Mouse (Mus musculus) myocyte (in vitro differentiated cells): ENCODE measurements around the gene Asb15. TPM values are rescaled to one million over a fixed set of nuclear protein-coding genes. Genes with fewer than 3 reads are reported as not detected.

Experiments used
- H3K27me3 ChIP-seq: one replicate; pipeline ENCODE4 v1.6.1; 2011; ENCODE audit not compliant: control insufficient read depth, insufficient read depth, insufficient read length
- H3K36me3 ChIP-seq: one replicate; pipeline ENCODE4 v1.6.1; 2011; ENCODE audit not compliant: control insufficient read depth, insufficient read depth
- H3K4me2 ChIP-seq: one replicate; pipeline ENCODE4 v1.6.1; 2011; ENCODE audit warnings: low read depth, control low read depth
- H3K4me3 ChIP-seq: one replicate; pipeline ENCODE4 v1.5.1; 2011; ENCODE audit warnings: mild to moderate bottlenecking, control low read depth, moderate library complexity
- H3K79me2 ChIP-seq: one replicate; pipeline ENCODE4 v1.6.1; 2011; ENCODE audit not compliant: control insufficient read depth, insufficient read depth
- H3ac ChIP-seq: one replicate; pipeline ENCODE4 v1.6.1; 2011; ENCODE audit not compliant: control insufficient read depth, insufficient read length
- CEBPB ChIP-seq: IDR thresholded peaks from 2 replicates; pipeline ENCODE4 v1.6.1; 2011; ENCODE audit warnings: mild to moderate bottlenecking, moderate library complexity; ENCODE audit not compliant: poor library complexity, insufficient read depth, severe bottlenecking
- E2F4 ChIP-seq: IDR thresholded peaks from one replicate; pipeline ENCODE4 v1.6.1; 2011; ENCODE audit warnings: mild to moderate bottlenecking, control low read depth, moderate library complexity; ENCODE audit not compliant: insufficient read depth
- MAX ChIP-seq: IDR thresholded peaks from one replicate; pipeline ENCODE4 v1.6.1; 2011; ENCODE audit warnings: low read depth, mild to moderate bottlenecking, control low read depth
- MYOD1 ChIP-seq, 3 experiments: IDR thresholded peaks; one replicate each; pipeline ENCODE4 v1.6.1; 2011; ENCODE audit warnings: control low read depth in 2 of 3, low read depth in 2 of 3, mild to moderate bottlenecking in 2 of 3, moderate library complexity in 1 of 3; ENCODE audit not compliant: insufficient read length in 2 of 3, control insufficient read depth in 1 of 3
- MYOG ChIP-seq, 3 experiments: IDR thresholded peaks; one replicate each; pipeline ENCODE4 v1.6.1; 2011; ENCODE audit warnings: control low read depth in 2 of 3, low read depth in 2 of 3, mild to moderate bottlenecking in 2 of 3; ENCODE audit not compliant: insufficient read length in 2 of 3, control insufficient read depth in 1 of 3, insufficient read depth in 1 of 3
- POLR2A ChIP-seq: IDR thresholded peaks from one replicate; pipeline ENCODE4 v1.6.1; 2011; ENCODE audit warnings: low read depth, mild to moderate bottlenecking, control low read depth, moderate library complexity; ENCODE audit not compliant: insufficient read length
- POLR2AphosphoS2 ChIP-seq: IDR thresholded peaks from one replicate; pipeline ENCODE4 v1.6.1; 2011; ENCODE audit warnings: low read depth, control low read depth; ENCODE audit not compliant: insufficient read length
- REST ChIP-seq: IDR thresholded peaks from one replicate; pipeline ENCODE4 v1.6.1; 2011; ENCODE audit warnings: mild to moderate bottlenecking, control low read depth, moderate library complexity; ENCODE audit not compliant: insufficient read depth, insufficient read length
- SRF ChIP-seq: IDR thresholded peaks from one replicate; pipeline ENCODE4 v1.6.1; 2011; ENCODE audit warnings: low read depth; ENCODE audit not compliant: control insufficient read depth, insufficient read length
- TCF12 ChIP-seq: IDR thresholded peaks from one replicate; pipeline ENCODE4 v1.6.1; 2011; ENCODE audit warnings: mild to moderate bottlenecking, control low read depth; ENCODE audit not compliant: poor library complexity, insufficient read depth, severe bottlenecking
- TCF3 ChIP-seq: IDR thresholded peaks from one replicate; pipeline ENCODE4 v1.6.1; 2011; ENCODE audit warnings: low read depth, control low read depth; ENCODE audit not compliant: insufficient read length
- USF1 ChIP-seq: IDR thresholded peaks from one replicate; pipeline ENCODE4 v1.6.1; 2011; ENCODE audit warnings: low read depth, mild to moderate bottlenecking, control low read depth, moderate library complexity
- polyA plus RNA-seq: library from polyadenylated mRNA; unstranded; fragments of >200 nt; fragmentation: generic; extraction: Trizol; gene quantifications from one replicate; pipeline ENCODE4 v1.2.1, GENCODE M21; 2012; ENCODE audit warnings: missing spikeins

Gene Asb15
- polyA plus RNA-seq, 1 experiment = 0.16 TPM

GRCm38 (mm10) chr6:24585431-24586310, 57.7 kb downstream of the Asb15 start:
- Histone ChIP-seq H3K4me2 (peak overlapping the region; percentile 56), H3ac (no peak overlapping the region), H3K79me2 (no peaks in the 10 kb centered on the region), H3K27me3 (no peaks in the 10 kb centered on the region), H3K4me3 (no peak overlapping the region), H3K36me3 (no peaks in the 10 kb centered on the region)
- TF ChIP-seq SRF (no peak), REST (no peak), MAX (no peak)

- Histone ChIP-seq H3K36me3 (no peaks in the 10 kb centered on the region), H3ac (no peak overlapping the region), H3K4me2 (peak overlapping the region; percentile 56), H3K79me2 (no peaks in the 10 kb centered on the region), H3K4me3 (no peak overlapping the region), H3K27me3 (no peaks in the 10 kb centered on the region)
- TF ChIP-seq TCF12 (peak; percentile 52), MYOG (IDR thresholded peaks at IDR 0.05; ENCODE audit: control insufficient read depth in 1 of 3, insufficient read depth in 1 of 3, insufficient read length in 2 of 3, low read depth in 2 of 3) (peak in 2 of 3 experiments; percentile 90 to 92), MYOD1 (IDR thresholded peaks at IDR 0.05; ENCODE audit: control insufficient read depth in 1 of 3, insufficient read length in 2 of 3, low read depth in 2 of 3) (peak; percentile 63 to 81 (median 79)), SRF (no peak), E2F4 (no peak)
Measured at GRCm38 (mm10) chr6:24586885-24587284, 58.9 kb downstream of the Asb15 start.

- H3ac ChIP-seq = no peak overlapping the region
- TF ChIP-seq USF1 = no peak
- TF ChIP-seq E2F4 = no peak
- no peak for TF ChIP-seq TCF12
- no peak for TF ChIP-seq CEBPB
- no peak for TF ChIP-seq MYOD1 (IDR thresholded peaks at IDR 0.05; ENCODE audit: control insufficient read depth in 1 of 3, insufficient read length in 2 of 3, low read depth in 2 of 3)
- no peak for TF ChIP-seq POLR2A
- no peak for TF ChIP-seq MAX
- TF ChIP-seq POLR2AphosphoS2 = no peak
- no peak for TF ChIP-seq TCF3
- TF ChIP-seq SRF = no peak
- TF ChIP-seq MYOG (IDR thresholded peaks at IDR 0.05; ENCODE audit: control insufficient read depth in 1 of 3, insufficient read depth in 1 of 3, insufficient read length in 2 of 3, low read depth in 2 of 3) = no peak
- H3K4me3 ChIP-seq = no peak overlapping the region
- H3K79me2 ChIP-seq = no peaks in the 10 kb centered on the region
- H3K36me3 ChIP-seq = no peaks in the 10 kb centered on the region
- no peaks in the 10 kb centered on the region for H3K27me3 ChIP-seq
- no peak overlapping the region for H3K4me2 ChIP-seq
Measured at GRCm38 (mm10) chr6:24590282-24590681, 62.3 kb downstream of the Asb15 start.

- no peaks in the 10 kb centered on the region for H3K79me2 ChIP-seq
- no peak overlapping the region for H3K4me3 ChIP-seq
- no peak overlapping the region for H3ac ChIP-seq
- H3K27me3 ChIP-seq = no peaks in the 10 kb centered on the region
- H3K4me2 ChIP-seq = no peak overlapping the region
- TF ChIP-seq MYOG (IDR thresholded peaks at IDR 0.05; ENCODE audit: control insufficient read depth in 1 of 3, insufficient read depth in 1 of 3, insufficient read length in 2 of 3, low read depth in 2 of 3) (peak in 1 of 3 experiments; percentile 72), E2F4 (no peak), MYOD1 (IDR thresholded peaks at IDR 0.05; ENCODE audit: control insufficient read depth in 1 of 3, insufficient read length in 2 of 3, low read depth in 2 of 3) (peak in 1 of 3 experiments; percentile 46), REST (no peak)
- H3K36me3 ChIP-seq = no peaks in the 10 kb centered on the region
Measured at GRCm38 (mm10) chr6:24591525-24592218, 63.7 kb downstream of the Asb15 start.

GRCm38 (mm10) chr6:24597500-24597899, 69.6 kb downstream of the Asb15 start, which contains the start of gene Lmod2:
Lmod2 (plus strand) TSS chr6:24597762.
- Histone ChIP-seq H3K79me2 (peaks cover 4% of the 10 kb centered on the region), H3K36me3 (no peaks in the 10 kb centered on the region), H3K27me3 (no peaks in the 10 kb centered on the region), H3ac (no peak within 1 kb of the TSS), H3K4me3 (peak within 1 kb of the TSS; percentile 37), H3K4me2 (peak within 1 kb of the TSS; percentile 62)
- TF ChIP-seq TCF12 = no peak
- peak; percentile 93 for TF ChIP-seq SRF
- TF ChIP-seq MAX = no peak
- TF ChIP-seq E2F4 = no peak
- TF ChIP-seq MYOD1 (IDR thresholded peaks at IDR 0.05; ENCODE audit: control insufficient read depth in 1 of 3, insufficient read length in 2 of 3, low read depth in 2 of 3) = peak in 2 of 3 experiments; percentile 54 to 91
- TF ChIP-seq CEBPB = no peak
- no peak for TF ChIP-seq REST
- TF ChIP-seq TCF3 = peak; percentile 38
- peak in 2 of 3 experiments; percentile 81 to 96 for TF ChIP-seq MYOG (IDR thresholded peaks at IDR 0.05; ENCODE audit: control insufficient read depth in 1 of 3, insufficient read depth in 1 of 3, insufficient read length in 2 of 3, low read depth in 2 of 3)
- TF ChIP-seq POLR2AphosphoS2 = peak; percentile 85
- no peak for TF ChIP-seq USF1
- TF ChIP-seq POLR2A = peak; percentile 86
